Mouse (Mus musculus) neural tube, embryonic 11.5 days (tissue): Measurements from ENCODE around the gene Rab11fip4. TPM values are rescaled to one million over a fixed set of nuclear protein-coding genes. Genes with fewer than 3 reads are reported as not detected.

Experiments used
- ATAC-seq: fragments of 200-750 bp; cut with Nextera tagmentation; 2 replicates; pipeline ENCODE4 v1.8.0; 2017; ENCODE audit warnings: moderate number of reproducible peaks, mild to moderate bottlenecking, moderate TSS enrichment, moderate library complexity; ENCODE audit not compliant: insufficient read depth, low FRiP score, low TSS enrichment
- DNase-seq: peaks from one replicate; pipeline ENCODE4 v3.0.0-alpha.2; 2015; ENCODE audit warnings: low spot score
- H3K27ac ChIP-seq: fragments of 300-500 bp; sonication (generic); 2 replicates; pipeline ENCODE4 v1.5.1; 2014; ENCODE audit warnings: low read depth, mild to moderate bottlenecking, low read length
- H3K27me3 ChIP-seq: fragments of 300-500 bp; sonication (generic); 2 replicates; pipeline ENCODE4 v1.6.1; 2014; ENCODE audit warnings: mild to moderate bottlenecking, low read length, mixed read lengths; ENCODE audit not compliant: control insufficient read depth, insufficient read depth
- H3K36me3 ChIP-seq: fragments of 300-500 bp; sonication (generic); 2 replicates; pipeline ENCODE4 v1.6.1; 2014; ENCODE audit warnings: mild to moderate bottlenecking, low read length, moderate library complexity, mixed read lengths; ENCODE audit not compliant: control insufficient read depth, insufficient read depth
- H3K4me1 ChIP-seq: fragments of 300-500 bp; sonication (generic); 2 replicates; pipeline ENCODE4 v1.6.1; 2014; ENCODE audit warnings: low read length, mixed read lengths; ENCODE audit not compliant: control insufficient read depth, insufficient read depth
- H3K4me2 ChIP-seq: fragments of 300-500 bp; sonication (generic); 2 replicates; pipeline ENCODE4 v1.6.1; 2014; ENCODE audit warnings: low read depth, mild to moderate bottlenecking, moderate library complexity
- H3K4me3 ChIP-seq: fragments of 300-500 bp; sonication (generic); 2 replicates; pipeline ENCODE4 v1.5.1; 2014; ENCODE audit warnings: low read depth, low read length
- H3K9ac ChIP-seq: fragments of 300-500 bp; sonication (generic); 2 replicates; pipeline ENCODE4 v1.6.1; 2014; ENCODE audit warnings: mild to moderate bottlenecking, low read length
- H3K9me3 ChIP-seq: fragments of 300-500 bp; sonication (generic); 2 replicates; pipeline ENCODE4 v1.6.1; 2016; ENCODE audit warnings: low read length; ENCODE audit not compliant: control insufficient read depth
- WGBS: fragments of 180-500 bp; shearing (Covaris S2); extraction: QIAGEN DNeasy Blood & Tissue Kit; methylation state at CpG from one replicate; pipeline ENCODE4 v1.1.7; 2014; 5-methylcytosine and 5-hydroxymethylcytosine counted together
- polyA plus RNA-seq: library from polyadenylated mRNA; unstranded; fragments of >200 nt; fragmentation: Nextera tagmentation; extraction: Ambion mirVana; gene quantifications from 2 replicates; pipeline ENCODE4 v1.2.1, GENCODE M21; 2014

Rab11fip4 gene
- polyA plus RNA-seq, 1 experiment from 2014 or later, result 15.2 TPM

GRCm38 (mm10) chr11:79611011-79611666 lies 20.1 kb downstream of the Rab11fip4 start:
- Histone ChIP-seq H3K4me1 (peaks cover 36% of the 10 kb centered on the region), H3K4me2 (no peak overlapping the region), H3K27ac (0 out of 2 replicates have a peak overlapping the region, but pooled peaks have one; percentile 35), H3K27me3 (no peaks in the 10 kb centered on the region), H3K36me3 (no peaks in the 10 kb centered on the region), H3K9me3 (no peaks in the 10 kb centered on the region), H3K4me3 (no peak overlapping the region), H3K9ac (no peak overlapping the region; the same call in 1 of the 2 replicates)
- WGBS, result 9% methylated on average over 13 of the region's 13 CpGs
- ATAC-seq (no peak), DNase-seq (peak; percentile 38)

- Histone ChIP-seq H3K9me3 (no peaks in the 10 kb centered on the region), H3K4me3 (no peak overlapping the region), H3K27ac (no peak overlapping the region), H3K9ac (no peak overlapping the region), H3K36me3 (no peaks in the 10 kb centered on the region), H3K4me2 (no peak overlapping the region), H3K4me1 (peaks cover 36% of the 10 kb centered on the region), H3K27me3 (no peaks in the 10 kb centered on the region)
- no peak for ATAC-seq
- no peak for DNase-seq
- WGBS, result 21% methylated on average over 1 of the region's 1 CpGs
These were observed 21.1 kb downstream of the Rab11fip4 start for GRCm38 (mm10) chr11:79612046-79612600.

- Histone ChIP-seq H3K4me1 (peaks cover 36% of the 10 kb centered on the region), H3K9me3 (no peaks in the 10 kb centered on the region), H3K4me3 (no peak overlapping the region), H3K4me2 (no peak overlapping the region), H3K27ac (no peak overlapping the region), H3K9ac (no peak overlapping the region), H3K27me3 (no peaks in the 10 kb centered on the region), H3K36me3 (no peaks in the 10 kb centered on the region)
- no peak; the same call in 1 of the 2 replicates for ATAC-seq
- 14% methylated on average over 3 of the region's 3 CpGs for WGBS
- peak; percentile 39 for DNase-seq
These were observed 22.1 kb downstream of the Rab11fip4 start for GRCm38 (mm10) chr11:79613084-79613483.

- Histone ChIP-seq H3K27me3 (no peaks in the 10 kb centered on the region), H3K4me1 (peaks cover 32% of the 10 kb centered on the region), H3K9ac (no peak overlapping the region), H3K4me2 (no peak overlapping the region), H3K36me3 (no peaks in the 10 kb centered on the region), H3K9me3 (no peaks in the 10 kb centered on the region), H3K27ac (no peak overlapping the region), H3K4me3 (no peak overlapping the region)
- ATAC-seq (no peak), DNase-seq (no peak)
- 46% methylated on average over 4 of the region's 4 CpGs for WGBS
These were observed 22.7 kb downstream of the Rab11fip4 start for GRCm38 (mm10) chr11:79613711-79614110.

GRCm38 (mm10) chr11:79614880-79615279 lies 23.9 kb downstream of the Rab11fip4 start:
- H3K9me3 ChIP-seq, result no peaks in the 10 kb centered on the region
- H3K4me1 ChIP-seq, result peaks cover 32% of the 10 kb centered on the region
- H3K36me3 ChIP-seq, result no peaks in the 10 kb centered on the region
- H3K9ac ChIP-seq, result no peak overlapping the region
- ATAC-seq (no peak), DNase-seq (no peak)
- H3K4me2 ChIP-seq, result no peak overlapping the region
- no peaks in the 10 kb centered on the region for H3K27me3 ChIP-seq
- no peak overlapping the region for H3K27ac ChIP-seq
- no peak overlapping the region for H3K4me3 ChIP-seq
- 88% methylated on average over 3 of the region's 3 CpGs for WGBS

- Histone ChIP-seq H3K36me3 (no peaks in the 10 kb centered on the region), H3K4me2 (no peak overlapping the region), H3K4me3 (no peak overlapping the region), H3K4me1 (peaks cover 25% of the 10 kb centered on the region), H3K9me3 (no peaks in the 10 kb centered on the region), H3K9ac (no peak overlapping the region), H3K27me3 (no peaks in the 10 kb centered on the region), H3K27ac (no peak overlapping the region)
- no peak for ATAC-seq
- WGBS, result 59% methylated on average over 5 of the region's 5 CpGs
- DNase-seq, result no peak
These were observed 24.9 kb downstream of the Rab11fip4 start for GRCm38 (mm10) chr11:79615871-79616270.

- no peaks in the 10 kb centered on the region for H3K27me3 ChIP-seq
- no peak overlapping the region for H3K27ac ChIP-seq
- DNase-seq (no peak), ATAC-seq (no peak)
- WGBS, result 85% methylated on average over 8 of the region's 8 CpGs
- H3K9me3 ChIP-seq, result no peaks in the 10 kb centered on the region
- H3K4me3 ChIP-seq, result no peak overlapping the region
- H3K4me1 ChIP-seq, result peaks cover 11% of the 10 kb centered on the region
- H3K9ac ChIP-seq, result no peak overlapping the region
- H3K4me2 ChIP-seq, result no peak overlapping the region
- no peaks in the 10 kb centered on the region for H3K36me3 ChIP-seq
These were observed 27.0 kb downstream of the Rab11fip4 start for GRCm38 (mm10) chr11:79617991-79618390.

GRCm38 (mm10) chr11:79623029-79623428 lies 32.0 kb downstream of the Rab11fip4 start:
- no peaks in the 10 kb centered on the region for H3K9me3 ChIP-seq
- WGBS, result 81% methylated on average over 5 of the region's 5 CpGs
- H3K4me2 ChIP-seq, result no peak overlapping the region
- H3K27ac ChIP-seq, result no peak overlapping the region
- no peak overlapping the region for H3K4me3 ChIP-seq
- no peak for DNase-seq
- no peak overlapping the region for H3K9ac ChIP-seq
- H3K27me3 ChIP-seq, result no peaks in the 10 kb centered on the region
- H3K4me1 ChIP-seq, result no peaks in the 10 kb centered on the region
- H3K36me3 ChIP-seq, result no peaks in the 10 kb centered on the region
- ATAC-seq, result no peak

GRCm38 (mm10) chr11:79624801-79625302 lies 33.8 kb downstream of the Rab11fip4 start:
- no peak overlapping the region for H3K27ac ChIP-seq
- no peak overlapping the region for H3K4me2 ChIP-seq
- peak; percentile 62 for DNase-seq
- no peaks in the 10 kb centered on the region for H3K9me3 ChIP-seq
- ATAC-seq, result no peak
- no peak overlapping the region for H3K9ac ChIP-seq
- no peaks in the 10 kb centered on the region for H3K36me3 ChIP-seq
- H3K4me1 ChIP-seq, result no peaks in the 10 kb centered on the region
- no peaks in the 10 kb centered on the region for H3K27me3 ChIP-seq
- WGBS, result 27% methylated on average over 4 of the region's 4 CpGs
- H3K4me3 ChIP-seq, result no peak overlapping the region
